Mouse (Mus musculus) liver, adult 2 months (tissue): ENCODE results near the gene Desi1. TPM values are rescaled to one million over a fixed set of nuclear protein-coding genes. Genes with fewer than 3 reads are reported as not detected.
A peak's percentile ranks its signal among the peaks of the same experiment; 100 is the strongest.

Experiments used
- DNase-seq: peaks from one replicate; pipeline ENCODE4 v3.0.0-alpha.2; 2011; ENCODE audit warnings: low read depth, low spot score; ENCODE audit errors: extremely low read depth
- H3K27ac ChIP-seq: fragments of 200-500 bp; replicated peaks from 2 replicates; pipeline ENCODE4 v1.5.1; 2012; ENCODE audit warnings: low read depth, mild to moderate bottlenecking, control low read depth, inconsistent platforms, low read length; ENCODE audit not compliant: insufficient read depth
- H3K27me3 ChIP-seq: fragments of 200-500 bp; 2 replicates; pipeline ENCODE4 v1.6.1; 2012; ENCODE audit warnings: mild to moderate bottlenecking, moderate library complexity, low read length, inconsistent platforms; ENCODE audit not compliant: control insufficient read depth, insufficient read depth
- H3K36me3 ChIP-seq: fragments of 200-500 bp; 2 replicates; pipeline ENCODE4 v1.6.1; 2012; ENCODE audit warnings: low read length, inconsistent platforms; ENCODE audit not compliant: control insufficient read depth, insufficient read depth
- H3K4me1 ChIP-seq: fragments of 200-500 bp; 2 replicates; pipeline ENCODE4 v1.6.1; 2011; ENCODE audit warnings: low read length; ENCODE audit not compliant: control insufficient read depth, insufficient read depth
- H3K4me3 ChIP-seq: fragments of 200-500 bp; 2 replicates; pipeline ENCODE4 v1.5.1; 2011; ENCODE audit warnings: low read depth, mild to moderate bottlenecking, control low read depth, low read length, moderate library complexity; ENCODE audit not compliant: insufficient read depth
- H3K79me2 ChIP-seq: fragments of 200-500 bp; 2 replicates; pipeline ENCODE4 v1.6.1; 2012; ENCODE audit warnings: inconsistent platforms, mild to moderate bottlenecking, low read length, moderate library complexity; ENCODE audit not compliant: control insufficient read depth, insufficient read depth
- H3K9ac ChIP-seq: fragments of 200-500 bp; 2 replicates; pipeline ENCODE4 v1.6.1; 2012; ENCODE audit warnings: low read depth, mild to moderate bottlenecking, control low read depth, inconsistent platforms, low read length
- CTCF ChIP-seq: fragments of 200-500 bp; IDR thresholded peaks from 2 replicates; pipeline ENCODE4 v1.5.1; 2011; ENCODE audit warnings: low read depth, low read length, control low read depth
- POLR2A ChIP-seq: fragments of 200-500 bp; IDR thresholded peaks from 2 replicates; pipeline ENCODE4 v1.6.1; 2011; ENCODE audit warnings: low read length, control low read depth; ENCODE audit not compliant: insufficient read depth; ENCODE audit errors: extremely low read depth
- WGBS: fragments of 180-500 bp; shearing (Covaris S2); methylation state at CpG from one replicate; pipeline ENCODE4 v1.1.7; 2018; 5-methylcytosine and 5-hydroxymethylcytosine counted together
- polyA plus RNA-seq: library from polyadenylated mRNA; depleted of rRNA; stranded (reverse); fragments of >200 nt; gene quantifications from 2 replicates; pipeline ENCODE4 v1.2.3, GENCODE M21; 2012
- total RNA-seq: library from RNA; depleted of rRNA; stranded (reverse); fragments of >200 nt; gene quantifications from 2 replicates; pipeline ENCODE4 v1.2.3, GENCODE M21; 2014

Gene Desi1
- total and polyA plus RNA-seq, 2 experiments = 6.6 to 31.1 TPM

GRCm38 (mm10) chr15:81969173-81969572 is 64.5 kb downstream of the Desi1 start:
- H3K36me3 ChIP-seq = no peaks in the 10 kb centered on the region
- H3K9ac ChIP-seq = no peak overlapping the region
- H3K27ac ChIP-seq = no peak overlapping the region
- no peak overlapping the region for H3K4me3 ChIP-seq
- peak; percentile 35 for DNase-seq
- H3K4me1 ChIP-seq = peaks cover under 1% of the 10 kb centered on the region; the same call in 1 of the 2 replicates
- no peaks in the 10 kb centered on the region for H3K79me2 ChIP-seq
- WGBS = 69% methylated on average over 7 of the region's 7 CpGs
- no peak for TF ChIP-seq CTCF
- TF ChIP-seq POLR2A = no peak
- peaks cover 7% of the 10 kb centered on the region; the same call in 1 of the 2 replicates for H3K27me3 ChIP-seq

- no peak overlapping the region for H3K4me3 ChIP-seq
- H3K36me3 ChIP-seq = no peaks in the 10 kb centered on the region
- H3K27ac ChIP-seq = no peak overlapping the region
- no peak for TF ChIP-seq POLR2A
- H3K9ac ChIP-seq = no peak overlapping the region
- peaks cover 7% of the 10 kb centered on the region; the same call in 1 of the 2 replicates for H3K27me3 ChIP-seq
- peaks cover 2% of the 10 kb centered on the region; the same call in 1 of the 2 replicates for H3K4me1 ChIP-seq
- whole genome bisulfite sequencing = 80% methylated on average over 2 of the region's 2 CpGs
- no peak for DNase-seq
- H3K79me2 ChIP-seq = no peaks in the 10 kb centered on the region
These were observed 65.2 kb downstream of the Desi1 start for GRCm38 (mm10) chr15:81968447-81968846.

GRCm38 (mm10) chr15:81967821-81968220 is 65.8 kb downstream of the Desi1 start:
- Histone ChIP-seq H3K4me1 (peaks cover 2% of the 10 kb centered on the region; the same call in 1 of the 2 replicates), H3K9ac (no peak overlapping the region), H3K27me3 (peaks cover 7% of the 10 kb centered on the region; the same call in 1 of the 2 replicates), H3K27ac (no peak overlapping the region), H3K36me3 (no peaks in the 10 kb centered on the region), H3K79me2 (no peaks in the 10 kb centered on the region), H3K4me3 (no peak overlapping the region)
- WGBS = 97% methylated on average over 5 of the region's 5 CpGs
- TF ChIP-seq CTCF (no peak), POLR2A (no peak)
- DNase-seq = no peak

GRCm38 (mm10) chr15:81966062-81966829 is 67.4 kb downstream of the Desi1 start:
- Histone ChIP-seq H3K4me3 (no peak overlapping the region), H3K9ac (no peak overlapping the region), H3K79me2 (no peaks in the 10 kb centered on the region), H3K36me3 (no peaks in the 10 kb centered on the region), H3K27ac (no peak overlapping the region), H3K27me3 (peaks cover 7% of the 10 kb centered on the region; the same call in 1 of the 2 replicates), H3K4me1 (peaks cover 2% of the 10 kb centered on the region; the same call in 1 of the 2 replicates)
- 53% methylated on average over 13 of the region's 14 CpGs for WGBS
- peak; percentile 31 for DNase-seq
- TF ChIP-seq POLR2A (no peak), CTCF (no peak)

- Histone ChIP-seq H3K79me2 (no peaks in the 10 kb centered on the region), H3K4me1 (peaks cover 6% of the 10 kb centered on the region; the same call in 1 of the 2 replicates), H3K4me3 (no peak overlapping the region), H3K27me3 (peaks cover 7% of the 10 kb centered on the region; the same call in 1 of the 2 replicates), H3K36me3 (no peaks in the 10 kb centered on the region), H3K9ac (no peak overlapping the region), H3K27ac (no peak overlapping the region)
- WGBS = 50% methylated on average over 4 of the region's 4 CpGs
- DNase-seq = no peak
- no peak for TF ChIP-seq CTCF
- no peak for TF ChIP-seq POLR2A
These were observed 68.6 kb downstream of the Desi1 start for GRCm38 (mm10) chr15:81964980-81965545.
